Mouse (Mus musculus): Measurements from ENCODE around the gene Dlk2. TPM values are rescaled to one million over a fixed set of nuclear protein-coding genes. Genes with fewer than 3 reads are reported as not detected.

Dlk2 gene
- polyA plus RNA-seq (2012; rRNA removed) = 0.01 and 0.06 TPM in 2 replicates

GRCm38 (mm10) chr17:46297364-46298219, at the start of gene Dlk2:
Gene Dlk2 (plus strand): TSS chr17:46297421.

DNA sequence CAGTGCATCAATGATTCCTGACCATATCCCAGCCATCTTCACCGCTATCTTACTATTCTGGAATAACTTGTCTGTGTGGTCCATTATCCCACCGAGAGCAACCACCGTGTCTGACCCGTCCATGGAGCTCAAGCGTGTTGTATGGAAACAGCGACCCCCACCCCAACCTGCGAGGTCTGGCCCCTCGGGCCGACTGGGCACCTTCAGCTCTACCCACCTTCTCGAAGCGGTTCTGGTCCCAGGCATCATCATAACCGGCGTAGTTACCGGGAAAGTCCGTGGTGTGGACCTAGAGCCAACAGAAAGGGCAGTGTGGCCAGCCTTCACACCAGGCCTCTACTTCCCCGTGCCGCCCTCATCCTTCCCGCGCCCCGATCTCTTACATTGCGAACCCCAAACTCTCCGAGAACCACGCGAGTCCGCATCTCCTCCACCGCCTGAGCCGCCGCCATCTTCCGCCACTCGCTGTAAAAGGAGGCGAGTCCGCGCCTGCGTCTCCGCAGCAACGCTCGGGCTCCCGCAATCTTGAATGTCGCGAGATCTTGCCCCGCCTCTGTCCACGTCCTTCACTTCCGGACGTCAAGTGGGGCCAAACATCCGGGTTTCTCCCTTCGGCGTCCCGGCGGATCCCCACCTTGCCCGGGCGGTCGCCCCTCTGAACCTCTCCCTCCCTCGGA, 49.6 kb upstream of the Dlk2 start, which contains the start of the genes Polr1c and Yipf3:
Gene Polr1c (minus strand): TSS at position 543 of the 677 bp plus-strand sequence.
Gene Yipf3 (plus strand): TSS at position 569 of the 677 bp plus-strand sequence.

DNA sequence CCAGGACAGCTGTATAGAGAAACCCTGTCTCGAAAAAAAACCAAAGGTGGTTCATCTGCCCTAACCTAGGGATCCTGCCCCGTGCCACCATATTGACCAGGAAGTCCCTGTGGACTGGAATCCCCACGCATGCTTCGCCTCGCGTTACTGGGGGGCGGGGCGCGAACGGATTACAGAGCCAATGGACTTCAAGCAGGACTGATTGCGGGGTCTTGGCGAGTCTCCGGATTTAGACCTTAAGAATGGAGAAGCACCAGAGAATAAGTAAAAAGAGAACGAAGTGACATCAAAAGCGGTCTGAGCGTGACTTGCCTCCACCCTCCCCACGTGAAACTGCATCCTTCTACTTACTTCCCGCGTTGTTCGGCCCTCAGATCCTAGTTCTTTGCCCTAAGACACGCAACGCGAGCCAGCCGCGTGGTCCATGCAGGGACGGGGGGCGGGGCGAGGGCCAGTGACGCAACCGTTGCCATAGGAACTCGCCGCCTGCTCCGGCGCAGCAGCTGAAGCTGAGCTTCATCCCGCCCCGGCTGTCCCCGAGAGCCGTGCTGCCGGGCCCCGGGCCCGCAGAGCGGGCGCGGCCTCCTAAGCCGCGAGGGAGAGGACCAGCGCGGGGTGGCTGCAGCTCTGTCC, 43.7 kb upstream of the Dlk2 start, which contains the start of gene Lrrc73:
Gene Lrrc73 (plus strand): TSS at position 80 of the 633 bp plus-strand sequence.

GRCm38 (mm10) chr17:46282483-46283123, 14.6 kb upstream of the Dlk2 start, which contains the start of gene Tjap1:
Gene Tjap1 (minus strand): TSS chr17:46283026.

DNA sequence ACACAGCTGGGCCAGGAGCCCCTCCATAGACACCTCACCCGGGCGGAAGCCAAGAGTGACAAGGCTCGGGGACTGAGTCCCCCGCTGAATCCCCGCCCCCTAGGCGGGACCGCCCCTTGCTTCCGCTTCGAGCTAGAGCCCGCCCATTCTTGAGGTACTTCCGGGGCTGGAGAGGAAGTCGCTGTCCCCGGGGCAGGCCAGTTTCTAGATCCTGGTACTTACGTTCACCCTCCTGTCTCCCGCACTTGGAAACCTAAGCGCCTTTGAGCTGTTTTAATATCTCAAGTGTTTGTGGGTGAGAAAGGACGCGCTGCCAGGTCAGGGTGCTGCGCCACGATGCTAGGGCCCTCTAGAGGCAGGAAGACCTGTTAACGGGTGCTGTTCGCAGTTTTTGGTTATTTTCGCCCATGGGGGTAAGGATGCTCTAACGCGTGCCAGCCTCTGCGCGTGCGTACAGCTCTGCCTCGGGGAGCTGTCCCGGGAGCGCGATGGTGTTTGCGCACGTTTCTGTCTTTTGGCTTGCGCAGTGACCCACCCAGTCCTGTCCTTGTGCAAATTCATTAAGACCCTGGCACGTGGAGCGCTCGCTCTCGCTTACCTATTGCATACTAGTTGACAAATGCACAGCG, 30.8 kb downstream of the Dlk2 start, which contains the start of gene Abcc10:
Gene Abcc10 (minus strand): TSS at position 447 of the 629 bp plus-strand sequence.

Other genes starting within 250 kb of the Dlk2 start
- gene Mrps18a, start 186.4 kb upstream of the Dlk2 start, polyA plus RNA-seq (2012; rRNA removed) = 30.0 and 30.5 TPM in 2 replicates
- gene Rsph9, start 153.2 kb upstream of the Dlk2 start, polyA plus RNA-seq (2012; rRNA removed) = 0.49 and 0.74 TPM in 2 replicates
- gene Mad2l1bp, start 143.9 kb upstream of the Dlk2 start, polyA plus RNA-seq (2012; rRNA removed) = 21.0 and 26.9 TPM in 2 replicates
- 86.6 and 95.2 TPM in 2 replicates for gene Gtpbp2, start 136.4 kb upstream of the Dlk2 start, polyA plus RNA-seq (2012; rRNA removed)
- gene Polh, start 94.8 kb upstream of the Dlk2 start, polyA plus RNA-seq (2012; rRNA removed) = 9.0 and 10.6 TPM in 2 replicates
- gene Xpo5, start 94.6 kb upstream of the Dlk2 start, polyA plus RNA-seq (2012; rRNA removed) = 14.0 and 17.2 TPM in 2 replicates
- gene Polr1c, start 49.4 kb upstream of the Dlk2 start, polyA plus RNA-seq (2012; rRNA removed) = 39.7 and 46.5 TPM in 2 replicates
- 18.4 and 21.3 TPM in 2 replicates for gene Yipf3, start 49.3 kb upstream of the Dlk2 start, polyA plus RNA-seq (2012; rRNA removed)
- 0.16 and 0.18 TPM in 2 replicates for gene Lrrc73, start 43.9 kb upstream of the Dlk2 start, polyA plus RNA-seq (2012; rRNA removed)
- 10.6 and 11.4 TPM in 2 replicates for gene Tjap1, start 14.4 kb upstream of the Dlk2 start, polyA plus RNA-seq (2012; rRNA removed)
- 1.3 and 1.7 TPM in 2 replicates for gene Abcc10, start 30.9 kb downstream of the Dlk2 start, polyA plus RNA-seq (2012; rRNA removed)
- gene Zfp318, start 86.3 kb downstream of the Dlk2 start, polyA plus RNA-seq (2012; rRNA removed) = 2.3 and 2.6 TPM in 2 replicates
- gene Crip3, start 131.5 kb downstream of the Dlk2 start, polyA plus RNA-seq (2012; rRNA removed) = 0.13 and 0.15 TPM in 2 replicates
- gene Slc22a7, start 141.0 kb downstream of the Dlk2 start, polyA plus RNA-seq (2012; rRNA removed) = not detected in 2 replicates
- 0.01 TPM in 2 replicates for gene Ttbk1, start 190.3 kb downstream of the Dlk2 start, polyA plus RNA-seq (2012; rRNA removed)
- gene Dnph1, start 199.3 kb downstream of the Dlk2 start, polyA plus RNA-seq (2012; rRNA removed) = 14.7 and 15.5 TPM in 2 replicates
- 0.53 and 0.63 TPM in 2 replicates for gene Cul9, start 249.0 kb downstream of the Dlk2 start, polyA plus RNA-seq (2012; rRNA removed)